Mouse (Mus musculus): ENCODE results near the gene Amy2a2. TPM values are rescaled to one million over a fixed set of nuclear protein-coding genes. Genes with fewer than 3 reads are reported as not detected.
"Not testable (repeated sequence)": the region's sequence is repeated elsewhere in the genome, so short reads cannot be mapped to it uniquely, and the experiment has no call there.

Gene Amy2a2
- not detected in 2 replicates for total RNA-seq (2021)
- long read RNA-seq, result 0 reads

DNA sequence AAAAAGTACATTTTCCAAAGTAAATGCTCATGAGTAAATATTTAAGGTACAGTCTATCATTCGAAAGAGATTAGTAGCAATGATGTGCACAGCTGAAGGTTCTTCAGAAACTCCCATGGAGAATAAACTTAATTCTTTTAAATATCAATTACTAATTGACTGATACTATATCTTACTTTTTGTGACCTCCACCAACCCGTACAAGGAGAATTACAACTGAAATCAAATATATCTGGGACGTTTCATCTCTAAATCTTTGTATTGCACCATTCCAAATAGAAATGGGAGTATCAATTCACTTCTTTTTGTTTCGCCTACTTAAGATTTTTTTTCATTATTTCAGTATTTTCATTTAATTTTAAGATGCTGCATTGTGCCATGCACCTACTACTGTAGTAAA lies at the start of gene Amy2a2:
Gene Amy2a2 (minus strand): TSS at position 101 of the 400 bp plus-strand sequence.
- DNase-seq, result not testable (repeated sequence)

DNA sequence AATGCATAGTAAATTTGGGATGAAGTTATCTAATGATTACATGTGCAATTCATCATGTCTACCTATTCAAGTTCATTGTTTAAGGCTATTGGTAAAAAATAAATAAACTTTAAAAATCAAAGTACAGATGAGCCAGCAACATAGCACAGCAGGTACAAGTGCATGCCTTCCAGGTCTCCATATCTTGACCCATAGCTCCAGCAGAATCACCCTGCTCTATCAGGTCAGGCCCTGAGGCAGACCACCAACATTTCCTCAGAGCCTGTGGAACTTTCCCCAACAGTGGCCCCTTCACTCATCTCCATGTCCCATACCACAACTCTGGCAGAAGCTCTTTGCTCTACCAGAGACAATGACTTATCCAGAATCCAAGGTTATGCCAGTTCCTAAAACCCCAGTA lies 11.0 kb downstream of the Amy2a2 start:
- not testable (repeated sequence) for DNase-seq

DNA sequence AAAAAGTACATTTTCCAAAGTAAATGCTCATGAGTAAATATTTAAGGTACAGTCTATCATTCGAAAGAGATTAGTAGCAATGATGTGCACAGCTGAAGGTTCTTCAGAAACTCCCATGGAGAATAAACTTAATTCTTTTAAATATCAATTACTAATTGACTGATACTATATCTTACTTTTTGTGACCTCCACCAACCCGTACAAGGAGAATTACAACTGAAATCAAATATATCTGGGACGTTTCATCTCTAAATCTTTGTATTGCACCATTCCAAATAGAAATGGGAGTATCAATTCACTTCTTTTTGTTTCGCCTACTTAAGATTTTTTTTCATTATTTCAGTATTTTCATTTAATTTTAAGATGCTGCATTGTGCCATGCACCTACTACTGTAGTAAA lies 32.5 kb downstream of the Amy2a2 start, which contains the start of gene Amy2a3:
Gene Amy2a3 (minus strand): TSS at position 101 of the 400 bp plus-strand sequence.
- not testable (repeated sequence) for DNase-seq

DNA sequence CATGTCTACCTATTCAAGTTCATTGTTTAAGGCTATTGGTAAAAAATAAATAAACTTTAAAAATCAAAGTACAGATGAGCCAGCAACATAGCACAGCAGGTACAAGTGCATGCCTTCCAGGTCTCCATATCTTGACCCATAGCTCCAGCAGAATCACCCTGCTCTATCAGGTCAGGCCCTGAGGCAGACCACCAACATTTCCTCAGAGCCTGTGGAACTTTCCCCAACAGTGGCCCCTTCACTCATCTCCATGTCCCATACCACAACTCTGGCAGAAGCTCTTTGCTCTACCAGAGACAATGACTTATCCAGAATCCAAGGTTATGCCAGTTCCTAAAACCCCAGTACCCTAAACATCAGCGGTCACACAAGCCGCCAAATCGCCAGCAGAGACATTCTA lies 43.5 kb downstream of the Amy2a2 start:
- not testable (repeated sequence) for DNase-seq

Other genes with a start within 250 kb of the Amy2a2 start
- gene Amy2a5, start 97.8 kb downstream of the Amy2a2 start, total RNA-seq (2021), result 0.33 and 0.36 TPM in 2 replicates
- gene Amy2a4, start 65.2 kb downstream of the Amy2a2 start, total RNA-seq (2021), result not detected in 2 replicates
- not detected in 2 replicates for gene Amy2a3, start 32.6 kb downstream of the Amy2a2 start, total RNA-seq (2021)
- gene Amy2a1, start 175.8 kb upstream of the Amy2a2 start, total RNA-seq (2021), result not detected in 2 replicates